Mouse (Mus musculus): Measurements from ENCODE around the gene Nhp2.
"Not testable (repeated sequence)": the region's sequence is repeated elsewhere in the genome, so short reads cannot be mapped to it uniquely, and the experiment has no call there.

Nhp2 gene

GRCm38 (mm10) chr11:51593849-51594248 lies 25.7 kb upstream of the Nhp2 start:
- no peaks in the 10 kb centered on the region for H3K27me3 ChIP-seq (ENCODE audit: control insufficient read depth, insufficient read depth, low read length, poor library complexity, severe bottlenecking)
- DNase-seq (ENCODE audit: low read depth, low spot score), result no peak
- peaks cover 14% of the 10 kb centered on the region for H3K36me3 ChIP-seq (ENCODE audit: control insufficient read depth, insufficient read depth, low read length, poor library complexity, severe bottlenecking)

GRCm38 (mm10) chr11:51594715-51595350 lies 24.7 kb upstream of the Nhp2 start:
- peak; percentile 57 for DNase-seq (ENCODE audit: low read depth, low spot score)
- H3K36me3 ChIP-seq (ENCODE audit: control insufficient read depth, insufficient read depth, low read length, poor library complexity, severe bottlenecking), result peaks cover 16% of the 10 kb centered on the region

GRCm38 (mm10) chr11:51595459-51596083 lies 24.0 kb upstream of the Nhp2 start:
- Histone ChIP-seq H3K27me3 (ENCODE audit: control insufficient read depth, insufficient read depth, low read length, poor library complexity, severe bottlenecking) (no peaks in the 10 kb centered on the region), H3K36me3 (ENCODE audit: control insufficient read depth, insufficient read depth, low read length, poor library complexity, severe bottlenecking) (peaks cover 18% of the 10 kb centered on the region)
- no peak for DNase-seq (ENCODE audit: low read depth, low spot score)

More at GRCm38 (mm10) chr11:51594715-51595350, 24.7 kb upstream of the Nhp2 start:
- no peaks in the 10 kb centered on the region for H3K27me3 ChIP-seq (ENCODE audit: control insufficient read depth, insufficient read depth, low read length, poor library complexity, severe bottlenecking)

- Histone ChIP-seq H3K36me3 (ENCODE audit: control insufficient read depth, insufficient read depth, low read length, poor library complexity, severe bottlenecking) (peaks cover 26% of the 10 kb centered on the region), H3K27me3 (ENCODE audit: control insufficient read depth, insufficient read depth, low read length, poor library complexity, severe bottlenecking) (no peaks in the 10 kb centered on the region)
- no peak for DNase-seq (ENCODE audit: low read depth, low spot score)
Observed at GRCm38 (mm10) chr11:51597553-51597952, 22.0 kb upstream of the Nhp2 start.

GRCm38 (mm10) chr11:51602253-51602652 lies 17.3 kb upstream of the Nhp2 start:
- Histone ChIP-seq H3K36me3 (ENCODE audit: control insufficient read depth, insufficient read depth, low read length, poor library complexity, severe bottlenecking) (peaks cover 32% of the 10 kb centered on the region), H3K27me3 (ENCODE audit: control insufficient read depth, insufficient read depth, low read length, poor library complexity, severe bottlenecking) (no peaks in the 10 kb centered on the region)
- no peak for DNase-seq (ENCODE audit: low read depth, low spot score)

- H3K36me3 ChIP-seq (ENCODE audit: control insufficient read depth, insufficient read depth, low read length, poor library complexity, severe bottlenecking), result peaks cover 21% of the 10 kb centered on the region; the same call in 1 of the 2 replicates
- H3K27me3 ChIP-seq (ENCODE audit: control insufficient read depth, insufficient read depth, low read length, poor library complexity, severe bottlenecking), result no peaks in the 10 kb centered on the region
- peak; percentile 87 for DNase-seq (ENCODE audit: low read depth, low spot score)
Observed at GRCm38 (mm10) chr11:51605602-51606446, 13.7 kb upstream of the Nhp2 start.

- H3K36me3 ChIP-seq (ENCODE audit: control insufficient read depth, insufficient read depth, low read length, poor library complexity, severe bottlenecking), result peaks cover 17% of the 10 kb centered on the region; the same call in 1 of the 2 replicates
- no peaks in the 10 kb centered on the region for H3K27me3 ChIP-seq (ENCODE audit: control insufficient read depth, insufficient read depth, low read length, poor library complexity, severe bottlenecking)
- DNase-seq (ENCODE audit: low read depth, low spot score), result peak; percentile 98
Observed at GRCm38 (mm10) chr11:51606447-51607095, 13.0 kb upstream of the Nhp2 start, which contains the start of gene Hnrnpab. TSS of gene Hnrnpab (minus strand) at chr11:51606847.

- Histone ChIP-seq H3K36me3 (ENCODE audit: control insufficient read depth, insufficient read depth, low read length, poor library complexity, severe bottlenecking) (peaks cover 13% of the 10 kb centered on the region; the same call in 1 of the 2 replicates), H3K27me3 (ENCODE audit: control insufficient read depth, insufficient read depth, low read length, poor library complexity, severe bottlenecking) (no peaks in the 10 kb centered on the region)
- no peak for DNase-seq (ENCODE audit: low read depth, low spot score)
Observed at GRCm38 (mm10) chr11:51607096-51607738, 12.3 kb upstream of the Nhp2 start.

GRCm38 (mm10) chr11:51609266-51609909 lies 10.1 kb upstream of the Nhp2 start:
- H3K27me3 ChIP-seq (ENCODE audit: control insufficient read depth, insufficient read depth, low read length, poor library complexity, severe bottlenecking), result no peaks in the 10 kb centered on the region
- H3K36me3 ChIP-seq (ENCODE audit: control insufficient read depth, insufficient read depth, low read length, poor library complexity, severe bottlenecking), result peaks cover 4% of the 10 kb centered on the region; the same call in 1 of the 2 replicates
- DNase-seq (ENCODE audit: low read depth, low spot score), result no peak

- DNase-seq (ENCODE audit: low read depth, low spot score); H3K36me3 ChIP-seq (ENCODE audit: control insufficient read depth, insufficient read depth, low read length, poor library complexity, severe bottlenecking); H3K27me3 ChIP-seq (ENCODE audit: control insufficient read depth, insufficient read depth, low read length, poor library complexity, severe bottlenecking): not testable (repeated sequence)
Observed at GRCm38 (mm10) chr11:51609940-51610339, 9.6 kb upstream of the Nhp2 start.

- DNase-seq (ENCODE audit: low read depth, low spot score), result no peak
- Histone ChIP-seq H3K36me3 (ENCODE audit: control insufficient read depth, insufficient read depth, low read length, poor library complexity, severe bottlenecking) (no peaks in the 10 kb centered on the region), H3K27me3 (ENCODE audit: control insufficient read depth, insufficient read depth, low read length, poor library complexity, severe bottlenecking) (no peaks in the 10 kb centered on the region)
Observed at GRCm38 (mm10) chr11:51614256-51614655, 5.3 kb upstream of the Nhp2 start.

GRCm38 (mm10) chr11:51615129-51615528 lies 4.4 kb upstream of the Nhp2 start:
- DNase-seq (ENCODE audit: low read depth, low spot score), result no peak
- Histone ChIP-seq H3K36me3 (ENCODE audit: control insufficient read depth, insufficient read depth, low read length, poor library complexity, severe bottlenecking) (no peaks in the 10 kb centered on the region), H3K27me3 (ENCODE audit: control insufficient read depth, insufficient read depth, low read length, poor library complexity, severe bottlenecking) (no peaks in the 10 kb centered on the region)

GRCm38 (mm10) chr11:51615601-51616000 lies 3.9 kb upstream of the Nhp2 start:
- peak; percentile 70 for DNase-seq (ENCODE audit: low read depth, low spot score)
- no peaks in the 10 kb centered on the region for H3K36me3 ChIP-seq (ENCODE audit: control insufficient read depth, insufficient read depth, low read length, poor library complexity, severe bottlenecking)
- no peaks in the 10 kb centered on the region for H3K27me3 ChIP-seq (ENCODE audit: control insufficient read depth, insufficient read depth, low read length, poor library complexity, severe bottlenecking)

GRCm38 (mm10) chr11:51616113-51616512 lies 3.4 kb upstream of the Nhp2 start:
- H3K36me3 ChIP-seq (ENCODE audit: control insufficient read depth, insufficient read depth, low read length, poor library complexity, severe bottlenecking); H3K27me3 ChIP-seq (ENCODE audit: control insufficient read depth, insufficient read depth, low read length, poor library complexity, severe bottlenecking); DNase-seq (ENCODE audit: low read depth, low spot score): not testable (repeated sequence)

Data from splenic B cell, adult 2 months (primary cell).